Mouse (Mus musculus) hindbrain, embryonic 14.5 days (tissue): ENCODE measurements at regions not wholly inside any gene's neighbourhood (a gene's known extent, or its start where the extent isn't known, plus 50 kb on each side); places are given as distances from the start of the nearest gene placed in this dataset.

Experiments used
- ATAC-seq: fragments of 200-750 bp; cut with Nextera tagmentation; 2 replicates; pipeline ENCODE4 v1.8.0; 2017; ENCODE audit warnings: moderate number of reproducible peaks, mild to moderate bottlenecking, moderate TSS enrichment, moderate library complexity; ENCODE audit not compliant: low FRiP score
- DNase-seq: peaks from one replicate; pipeline ENCODE4 v3.0.0-alpha.2; 2015; ENCODE audit warnings: low spot score
- H3K27ac ChIP-seq: fragments of 300-500 bp; sonication (generic); 2 replicates; pipeline ENCODE4 v1.5.1; 2014; ENCODE audit warnings: mild to moderate bottlenecking, moderate library complexity
- H3K27me3 ChIP-seq: fragments of 300-500 bp; sonication (generic); 2 replicates; pipeline ENCODE4 v1.6.1; 2014; ENCODE audit warnings: mild to moderate bottlenecking, low read length, mixed read lengths; ENCODE audit not compliant: control insufficient read depth, insufficient read depth
- H3K36me3 ChIP-seq: fragments of 300-500 bp; sonication (generic); replicated peaks from 2 replicates; pipeline ENCODE4 v1.6.1; 2014; ENCODE audit not compliant: control insufficient read depth, insufficient read depth
- H3K4me1 ChIP-seq: fragments of 300-500 bp; sonication (generic); replicated peaks from 2 replicates; pipeline ENCODE4 v1.6.1; 2014; ENCODE audit warnings: antibody characterized with exemption, low read length, mixed read lengths; ENCODE audit not compliant: control insufficient read depth, insufficient read depth
- H3K4me2 ChIP-seq: fragments of 300-500 bp; sonication (generic); replicated peaks from 2 replicates; pipeline ENCODE4 v1.6.1; 2014; ENCODE audit warnings: mild to moderate bottlenecking, moderate library complexity
- H3K4me3 ChIP-seq: fragments of 300-500 bp; sonication (generic); replicated peaks from 2 replicates; pipeline ENCODE4 v1.5.1; 2014; ENCODE audit warnings: mild to moderate bottlenecking, low read length
- H3K9ac ChIP-seq: fragments of 300-500 bp; sonication (generic); 2 replicates; pipeline ENCODE4 v1.6.1; 2014
- H3K9me3 ChIP-seq: fragments of 300-500 bp; sonication (generic); 2 replicates; pipeline ENCODE4 v1.6.1; 2016; ENCODE audit warnings: low read length; ENCODE audit not compliant: control insufficient read depth
- WGBS: fragments of 180-500 bp; shearing (Covaris S2); extraction: QIAGEN DNeasy Blood & Tissue Kit; methylation state at CpG from one replicate; pipeline ENCODE4 v1.1.7; 2014; 5-methylcytosine and 5-hydroxymethylcytosine counted together

DNA sequence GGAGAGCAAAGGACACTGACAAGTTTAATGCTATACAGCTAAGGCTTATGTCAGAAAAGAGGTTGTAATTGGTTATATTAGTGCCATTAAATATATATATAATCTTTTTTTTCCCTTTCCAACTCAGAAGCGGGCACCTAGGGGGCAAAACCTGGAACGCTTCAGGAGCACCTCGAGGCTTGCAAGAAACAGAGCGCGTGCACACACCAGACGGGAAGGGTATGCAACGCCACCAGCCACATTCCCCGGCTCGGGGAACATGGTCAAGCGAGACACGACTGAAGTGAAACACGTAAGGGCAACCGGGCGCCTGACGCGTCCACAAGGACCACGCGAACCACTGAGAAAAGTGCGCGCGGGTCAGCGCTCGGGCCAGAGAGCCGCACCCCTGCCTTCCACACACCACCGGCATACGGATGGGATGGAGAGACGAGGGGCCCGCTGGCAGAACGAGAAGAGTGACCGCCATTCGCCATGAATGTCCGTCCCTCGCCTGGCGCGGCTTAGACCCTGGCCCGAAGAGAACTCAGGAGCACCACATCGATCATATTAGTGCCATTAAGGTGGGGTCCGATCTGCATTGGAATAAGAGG is 60.0 kb upstream of the Crhr1 start:
- WGBS: 95% methylated on average over 38 of the region's 38 CpGs

DNA sequence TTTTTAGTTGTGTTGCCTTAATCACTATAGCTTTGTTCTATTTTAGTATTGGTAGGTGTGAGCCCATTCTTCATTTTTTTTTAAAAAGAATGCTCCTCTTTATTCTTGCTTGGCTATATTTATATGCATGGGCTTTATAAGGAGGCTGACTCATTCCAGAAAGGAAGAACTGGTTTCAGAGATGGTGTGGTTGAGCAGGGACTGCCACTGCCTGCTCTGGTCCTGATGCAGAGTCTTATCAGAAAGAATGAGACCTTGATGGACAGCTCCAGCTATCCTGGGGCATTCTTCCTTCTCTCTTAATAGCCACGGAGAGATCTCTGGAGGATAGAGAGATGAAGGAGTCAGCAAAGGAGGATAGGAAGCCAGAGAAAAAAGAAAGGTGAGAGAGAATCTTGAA is 57.9 kb upstream of the Crhr1 start:
- H3K9me3 ChIP-seq: no peaks in the 10 kb centered on the region
- ATAC-seq (no peak), DNase-seq (no peak)
- H3K36me3 ChIP-seq: no peaks in the 10 kb centered on the region
- no peak overlapping the region for H3K9ac ChIP-seq
- no peaks in the 10 kb centered on the region for H3K27me3 ChIP-seq
- H3K4me1 ChIP-seq: no peaks in the 10 kb centered on the region
- H3K4me3 ChIP-seq: no peak overlapping the region
- H3K4me2 ChIP-seq: no peak overlapping the region
- no peak overlapping the region for H3K27ac ChIP-seq
- WGBS: 63% methylated on average over 1 of the region's 1 CpGs

More for the DNA sequence above, 60.0 kb upstream of the Crhr1 start:
- H3K4me1 ChIP-seq: no peaks in the 10 kb centered on the region
- no peaks in the 10 kb centered on the region for H3K9me3 ChIP-seq
- ATAC-seq (no peak), DNase-seq (no peak)
- H3K9ac ChIP-seq: no peak overlapping the region
- H3K4me2 ChIP-seq: no peak overlapping the region
- H3K27me3 ChIP-seq: no peaks in the 10 kb centered on the region
- H3K36me3 ChIP-seq: no peaks in the 10 kb centered on the region
- H3K4me3 ChIP-seq: no peak overlapping the region
- H3K27ac ChIP-seq: no peak overlapping the region

DNA sequence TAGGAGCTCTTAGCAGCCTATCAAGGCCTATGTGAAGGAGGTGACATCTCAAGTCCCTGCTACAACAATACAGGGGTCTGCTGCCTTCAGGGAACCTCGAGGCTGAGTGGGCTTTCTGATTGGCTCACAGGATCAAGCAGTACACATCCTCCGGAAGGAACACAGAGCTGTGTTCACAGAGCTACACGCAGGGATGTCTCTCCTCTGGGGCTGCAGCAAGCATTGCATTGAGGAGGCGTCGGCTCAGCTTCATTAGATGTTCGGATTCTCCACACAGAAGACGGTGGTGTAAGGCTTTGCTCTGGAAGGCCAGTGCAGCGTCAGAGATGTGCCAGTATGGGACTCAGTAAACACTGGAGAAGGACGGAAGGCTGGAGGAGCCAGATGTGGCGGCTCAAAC is 57.3 kb upstream of the Crhr1 start:
- 62% methylated on average over 10 of the region's 10 CpGs for WGBS
- Histone ChIP-seq H3K4me3 (no peak overlapping the region), H3K27ac (no peak overlapping the region), H3K4me1 (no peaks in the 10 kb centered on the region), H3K27me3 (no peaks in the 10 kb centered on the region), H3K9me3 (no peaks in the 10 kb centered on the region), H3K4me2 (no peak overlapping the region), H3K9ac (no peak overlapping the region), H3K36me3 (no peaks in the 10 kb centered on the region)
- ATAC-seq: no peak
- no peak for DNase-seq

DNA sequence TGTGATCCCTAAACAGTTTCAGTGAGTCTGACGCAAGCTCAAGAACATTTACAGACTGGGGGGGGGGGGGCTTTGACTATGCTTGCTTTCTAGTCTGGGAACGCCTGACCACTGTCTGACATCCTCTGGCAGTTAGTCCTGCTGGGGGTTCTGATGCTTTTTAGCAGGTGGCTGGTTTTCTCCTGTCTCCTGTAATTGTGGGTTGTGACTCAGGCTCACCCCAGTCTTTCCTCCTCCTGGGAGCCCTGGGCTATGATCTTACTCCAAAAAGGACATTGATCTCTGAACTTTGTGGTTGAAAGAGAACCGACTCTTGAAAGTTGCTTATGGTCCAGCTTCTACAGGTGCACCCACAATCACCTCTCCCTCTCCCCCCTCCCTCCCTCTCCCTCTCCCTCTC is 50.6 kb upstream of the Crhr1 start:
- no peak for DNase-seq
- no peak overlapping the region for H3K9ac ChIP-seq
- 85% methylated on average over 3 of the region's 3 CpGs for WGBS

More for the DNA sequence above, 50.6 kb upstream of the Crhr1 start:
- Histone ChIP-seq H3K27me3 (no peaks in the 10 kb centered on the region), H3K27ac (no peak overlapping the region), H3K9me3 (no peaks in the 10 kb centered on the region), H3K4me3 (no peak overlapping the region), H3K36me3 (no peaks in the 10 kb centered on the region), H3K4me1 (no peaks in the 10 kb centered on the region), H3K4me2 (no peak overlapping the region)
- no peak for ATAC-seq
